Mouse (Mus musculus) cerebellum, adult 9-10 months (tissue): ENCODE results near the gene Dcpp3.
A peak's percentile ranks its signal among the peaks of the same experiment; 100 is the strongest.
"Not testable (repeated sequence)": the region's sequence is repeated elsewhere in the genome, so short reads cannot be mapped to it uniquely, and the experiment has no call there.

Experiments used
- DNase-seq: peaks from one replicate; pipeline ENCODE4 v3.0.0; 2022

Gene Dcpp3

DNA sequence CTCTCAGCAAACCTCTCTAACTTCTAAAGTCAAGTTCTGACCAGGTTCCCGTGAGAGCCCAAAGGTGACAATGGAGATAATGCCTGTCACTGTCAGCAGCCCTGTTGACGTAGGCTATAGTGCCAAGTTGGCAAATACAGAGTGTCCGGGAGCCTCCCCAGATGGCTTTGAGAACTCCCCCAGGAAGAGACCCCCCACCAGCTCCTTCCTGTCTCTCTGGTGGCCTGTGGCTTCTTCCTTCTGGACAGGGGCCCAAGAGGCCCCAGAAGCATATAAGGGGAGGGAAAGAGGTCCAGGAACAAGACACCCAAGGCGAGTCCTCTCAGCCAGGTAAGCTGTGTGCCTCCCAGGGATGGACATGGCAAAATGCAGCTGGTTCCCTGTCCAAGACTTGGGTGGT is at the start of gene Dcpp3:
Gene Dcpp3, plus strand, starts transcription at position 301 of the 400 bp plus-strand sequence.
- not testable (repeated sequence) for DNase-seq

DNA sequence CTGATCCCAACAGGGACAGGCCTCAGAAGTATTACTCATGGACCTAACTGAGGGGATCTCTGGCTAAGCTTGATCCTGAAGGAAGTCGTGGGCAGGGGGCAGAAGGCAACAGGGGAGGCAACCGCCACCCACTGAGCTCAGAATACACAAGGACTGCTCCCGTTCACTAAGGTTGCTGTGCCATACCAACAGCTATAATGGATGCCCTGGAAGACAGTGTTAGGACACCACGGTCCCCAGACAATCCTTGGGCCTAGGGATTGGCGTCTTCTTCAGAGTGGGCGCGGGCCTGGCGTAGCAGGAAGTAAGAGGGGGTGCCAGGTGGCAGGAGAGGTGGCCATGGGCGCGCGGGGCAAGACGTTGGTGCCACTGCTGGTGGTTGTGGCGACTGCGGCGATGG is 49.5 kb upstream of the Dcpp3 start, which contains the start of gene Prss21:
Gene Prss21, plus strand, starts transcription at position 301 of the 400 bp plus-strand sequence.
- DNase-seq, result no peak

DNA sequence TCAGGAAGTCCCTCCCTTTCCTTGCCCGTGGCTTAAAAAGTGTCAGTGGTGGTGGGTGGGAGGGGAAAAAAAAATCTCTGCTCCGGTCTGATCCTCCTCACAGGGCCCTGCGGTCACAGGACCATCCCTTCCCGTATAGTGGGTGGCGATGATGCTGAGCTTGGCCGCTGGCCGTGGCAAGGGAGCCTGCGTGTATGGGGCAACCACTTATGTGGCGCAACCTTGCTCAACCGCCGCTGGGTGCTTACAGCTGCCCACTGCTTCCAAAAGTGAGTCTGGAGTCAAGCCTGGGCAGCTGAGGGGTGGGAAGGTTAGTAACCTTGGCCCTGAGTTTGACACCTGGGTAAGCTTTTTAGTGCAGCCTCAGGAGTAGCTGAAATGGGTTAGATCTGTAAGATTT is 48.7 kb upstream of the Dcpp3 start:
- DNase-seq, result no peak

DNA sequence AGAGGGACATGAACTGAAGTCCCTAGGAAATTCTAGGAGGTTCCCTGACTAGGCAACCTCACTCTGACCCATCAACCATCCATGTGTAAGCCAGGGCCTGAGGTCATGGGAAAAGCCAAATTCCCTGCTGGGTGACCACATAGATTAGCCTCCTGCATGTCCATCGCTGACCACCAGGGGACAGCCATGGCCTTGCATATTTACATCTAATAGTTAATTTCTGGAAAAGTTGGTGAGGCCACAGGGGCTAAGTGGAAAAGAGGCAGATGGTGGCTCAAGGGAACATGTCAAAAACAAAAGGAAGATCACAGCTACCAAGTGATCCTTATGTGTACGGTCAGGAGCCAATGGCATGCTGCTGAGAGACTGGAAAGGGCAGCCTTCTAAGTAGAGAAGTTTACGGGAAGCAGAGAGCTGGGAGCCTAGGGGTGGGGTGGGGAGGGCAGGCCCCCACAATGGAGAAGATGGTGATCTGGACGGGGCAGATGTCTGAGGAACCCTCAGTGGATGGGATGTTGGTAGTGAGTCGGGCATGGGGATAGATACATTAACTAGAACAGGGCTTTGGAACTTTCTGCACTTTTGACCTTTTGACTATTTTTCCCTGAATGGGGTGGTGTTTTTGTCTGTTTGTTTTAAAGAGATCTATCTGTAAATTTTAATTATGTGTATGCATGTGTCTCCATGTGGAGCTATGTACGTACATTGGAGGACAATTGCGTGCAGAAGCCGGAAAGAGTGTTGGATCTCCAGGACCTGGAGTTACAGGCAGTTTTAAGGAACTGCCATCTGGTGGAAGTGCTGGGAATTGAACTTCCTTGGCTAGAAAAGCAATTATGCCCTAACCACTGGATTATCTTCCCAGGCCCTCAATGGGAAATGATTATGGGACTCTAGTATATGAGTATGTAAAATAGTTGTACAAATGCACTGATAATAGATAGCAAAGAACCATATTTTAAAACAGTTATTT is 43.1 kb upstream of the Dcpp3 start:
- DNase-seq, result peak; percentile 65

DNA sequence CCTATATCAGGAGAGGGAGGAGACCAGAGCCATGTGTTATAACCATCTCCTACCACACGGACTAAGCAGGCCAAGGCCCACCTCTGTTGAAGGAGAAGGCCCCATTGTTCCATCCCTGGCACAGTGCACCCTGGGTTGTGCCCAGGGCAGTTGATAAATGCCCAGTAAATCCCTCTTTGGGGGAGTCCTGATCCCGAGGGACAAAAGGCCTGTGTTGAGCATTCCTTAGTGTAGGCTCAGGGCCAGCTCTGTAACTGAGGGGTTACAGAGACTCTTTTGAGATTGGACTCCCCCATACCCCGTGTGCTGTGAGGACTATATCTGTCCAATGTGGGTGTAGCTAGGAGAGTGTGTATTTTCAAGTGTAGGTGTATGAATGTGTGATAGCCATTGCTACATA is 40.5 kb upstream of the Dcpp3 start:
- no peak for DNase-seq

GRCm38 (mm10) chr17:23877166-23877565 is 40.1 kb upstream of the Dcpp3 start:
- DNase-seq, result no peak

- DNase-seq, result not testable (repeated sequence)
Measured at GRCm38 (mm10) chr17:23880576-23880975, 36.7 kb upstream of the Dcpp3 start, which contains the start of the genes Dcpp1 and Dcpp2. Dcpp1 (plus strand) TSS chr17:23880876. Dcpp2 (plus strand) TSS chr17:23880880.

GRCm38 (mm10) chr17:23924531-23925007 is 7.3 kb downstream of the Dcpp3 start:
- peak; percentile 96 for DNase-seq

GRCm38 (mm10) chr17:23925090-23925493 is 7.8 kb downstream of the Dcpp3 start:
- DNase-seq, result peak; percentile 81

- DNase-seq, result no peak
Measured at GRCm38 (mm10) chr17:23931157-23931556, 13.9 kb downstream of the Dcpp3 start.

DNA sequence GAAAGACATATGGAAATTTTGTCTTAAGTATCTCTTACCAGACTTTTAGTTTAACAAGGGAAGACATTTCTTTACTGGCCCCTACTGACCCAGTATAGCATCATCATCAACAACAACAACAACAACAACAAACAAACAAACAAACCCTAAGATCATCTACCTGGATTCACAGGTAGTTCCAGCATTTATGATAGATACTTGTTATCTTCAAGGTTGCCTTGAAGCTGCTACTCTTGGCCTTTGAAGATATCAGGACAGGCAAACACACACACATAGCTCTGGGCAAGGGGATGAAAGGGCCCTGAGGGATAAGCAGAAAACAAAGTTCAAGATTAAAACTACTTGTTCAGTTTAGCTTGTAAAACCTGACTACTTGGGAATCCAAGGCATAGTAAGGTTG is 24.1 kb downstream of the Dcpp3 start, which contains the start of gene Sbp:
Gene Sbp, plus strand, starts transcription at position 301 of the 400 bp plus-strand sequence.
- no peak for DNase-seq

DNA sequence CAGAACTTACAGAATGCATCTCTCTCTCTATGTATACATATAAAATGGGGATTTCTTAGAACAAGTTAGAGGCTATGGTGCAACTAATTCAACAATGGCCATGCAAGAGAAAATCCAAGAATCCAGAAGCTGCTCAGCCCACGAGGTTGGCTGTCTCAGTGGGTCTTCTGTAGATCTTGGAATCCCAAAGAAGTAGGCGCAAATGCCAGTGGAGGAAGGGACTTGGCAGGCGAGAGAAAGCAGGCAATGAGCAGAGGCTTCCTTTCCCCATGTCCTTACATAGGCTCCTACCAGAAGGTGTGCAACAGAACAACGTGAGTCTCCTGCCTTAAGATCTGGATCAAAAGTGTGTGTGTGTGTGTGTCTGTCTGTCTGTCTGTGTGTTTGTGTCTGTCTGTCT is 30.2 kb downstream of the Dcpp3 start:
- not testable (repeated sequence) for DNase-seq

DNA sequence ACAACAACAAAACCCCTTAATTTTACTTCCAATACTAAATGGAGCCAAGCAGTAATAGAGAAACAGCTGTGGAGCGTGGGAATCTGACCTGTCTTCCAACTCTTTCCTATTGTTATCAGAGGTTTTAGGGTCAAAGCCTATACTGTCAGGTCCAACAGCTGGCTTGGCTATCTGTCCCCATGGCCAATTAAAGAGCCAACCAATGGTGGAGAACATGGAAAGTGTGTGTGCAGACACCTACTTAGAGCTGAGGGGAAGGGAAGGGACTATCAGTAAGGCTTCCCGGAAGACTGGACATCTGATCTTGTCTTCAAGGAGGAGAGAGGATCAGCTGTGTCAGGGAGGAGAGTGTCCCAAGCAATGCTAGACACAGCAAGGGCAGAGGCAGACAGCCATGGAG is 31.8 kb downstream of the Dcpp3 start:
- no peak for DNase-seq

- DNase-seq, result not testable (repeated sequence)
Measured at GRCm38 (mm10) chr17:23950828-23951227, 33.6 kb downstream of the Dcpp3 start.

- DNase-seq, result no peak
Measured at GRCm38 (mm10) chr17:23955174-23955573, 37.9 kb downstream of the Dcpp3 start, which contains the start of gene Sbpl. Sbpl (minus strand) TSS chr17:23955274.

- DNase-seq, result peak; percentile 86
Measured at GRCm38 (mm10) chr17:23960084-23960738, 43.0 kb downstream of the Dcpp3 start.

GRCm38 (mm10) chr17:23961573-23962122 is 44.4 kb downstream of the Dcpp3 start:
- no peak for DNase-seq

GRCm38 (mm10) chr17:23965805-23966425 is 48.7 kb downstream of the Dcpp3 start:
- peak; percentile 49 for DNase-seq

- DNase-seq, result no peak
Measured at GRCm38 (mm10) chr17:23966658-23967401, 49.6 kb downstream of the Dcpp3 start.

- no peak for DNase-seq
Measured at GRCm38 (mm10) chr17:23968780-23969179, 51.5 kb downstream of the Dcpp3 start.
